Mouse (Mus musculus) ES-E14 (cell line): ENCODE results near the gene Cd200r3.

Source experiments
- CHD2 ChIP-seq: IDR thresholded peaks from 2 replicates; pipeline ENCODE4 v1.6.1; 2014; ENCODE audit warnings: mild to moderate bottlenecking, low read depth, low read length, inconsistent platforms
- ZNF384 ChIP-seq: IDR thresholded peaks from 2 replicates; pipeline ENCODE4 v1.6.1; 2012; ENCODE audit warnings: low read depth, low read length, inconsistent platforms

DNA sequence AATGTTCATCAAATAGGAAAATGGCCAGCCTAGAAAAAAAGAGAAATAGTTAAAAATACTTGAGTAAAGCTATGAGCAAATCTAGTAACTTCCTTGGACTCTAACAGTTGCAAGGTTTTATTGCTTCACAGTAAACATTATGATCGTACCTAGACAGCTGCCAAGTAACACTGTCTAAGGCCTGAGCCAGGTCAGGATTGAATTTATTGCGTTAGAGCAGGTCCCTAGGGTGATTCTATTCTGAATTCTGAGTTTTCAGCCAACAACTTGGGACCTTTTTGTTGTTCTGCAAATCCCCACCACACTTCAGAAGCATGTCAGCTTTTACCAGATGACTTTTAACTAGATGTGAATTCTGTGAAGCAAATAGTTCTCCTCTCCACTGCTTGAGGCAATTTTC is 87.3 kb downstream of the Cd200r3 start:
- TF ChIP-seq ZNF384 (no peak), CHD2 (no peak)
